Mouse (Mus musculus) retina, postnatal 1 day (tissue): ENCODE results near the gene Adgrg1.

Source experiments
- DNase-seq: peaks from one replicate; pipeline ENCODE4 v3.0.0-alpha.2; 2012

The Adgrg1 gene

DNA sequence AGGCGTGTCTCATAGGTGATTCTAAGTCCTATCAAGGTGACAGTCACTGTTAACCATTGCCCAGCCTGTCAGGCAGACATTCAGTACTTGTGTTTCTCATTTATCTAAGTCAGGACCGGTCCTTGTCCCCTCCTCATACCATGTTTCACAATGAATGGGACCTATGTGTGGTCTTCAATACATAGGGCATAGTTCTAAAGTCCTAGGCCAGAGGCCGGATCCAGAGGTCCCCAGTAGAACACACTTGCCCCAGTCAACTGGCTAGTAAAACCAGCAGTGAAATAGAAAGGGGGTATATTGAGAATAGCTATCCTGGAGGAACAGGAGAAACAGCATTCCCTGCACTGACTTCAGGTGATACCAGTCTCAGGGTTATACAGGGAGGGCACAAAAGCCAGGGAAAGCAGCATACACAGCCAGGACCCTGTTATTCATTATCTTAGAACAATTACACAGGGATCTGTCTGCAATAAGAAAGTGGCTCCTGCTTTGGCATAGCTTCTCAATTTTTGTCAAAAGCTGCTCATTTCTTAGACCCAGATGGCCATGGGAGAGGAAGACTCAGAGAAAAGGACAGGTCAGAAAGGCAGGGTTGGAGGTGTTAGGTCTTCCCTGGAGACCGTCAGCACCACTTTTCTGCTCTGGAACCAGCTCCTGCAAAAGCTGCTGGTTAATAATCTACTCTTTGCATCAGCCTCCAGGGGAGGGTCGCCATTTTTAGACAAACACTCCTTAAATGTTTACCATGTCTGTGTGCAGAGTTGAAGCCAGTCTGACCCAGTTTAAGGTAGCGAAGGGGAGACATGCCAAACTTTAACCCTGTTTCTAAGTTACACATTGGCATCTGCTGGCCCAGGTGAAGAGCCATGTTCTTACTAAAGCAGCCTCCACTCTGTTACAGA lies 67.6 kb downstream of the Adgrg1 start:
- DNase-seq = no peak

- DNase-seq = no peak
Measured at GRCm38 (mm10) chr8:95044811-95045210, 70.3 kb downstream of the Adgrg1 start.

GRCm38 (mm10) chr8:95046982-95047381 lies 72.4 kb downstream of the Adgrg1 start:
- no peak for DNase-seq

DNA sequence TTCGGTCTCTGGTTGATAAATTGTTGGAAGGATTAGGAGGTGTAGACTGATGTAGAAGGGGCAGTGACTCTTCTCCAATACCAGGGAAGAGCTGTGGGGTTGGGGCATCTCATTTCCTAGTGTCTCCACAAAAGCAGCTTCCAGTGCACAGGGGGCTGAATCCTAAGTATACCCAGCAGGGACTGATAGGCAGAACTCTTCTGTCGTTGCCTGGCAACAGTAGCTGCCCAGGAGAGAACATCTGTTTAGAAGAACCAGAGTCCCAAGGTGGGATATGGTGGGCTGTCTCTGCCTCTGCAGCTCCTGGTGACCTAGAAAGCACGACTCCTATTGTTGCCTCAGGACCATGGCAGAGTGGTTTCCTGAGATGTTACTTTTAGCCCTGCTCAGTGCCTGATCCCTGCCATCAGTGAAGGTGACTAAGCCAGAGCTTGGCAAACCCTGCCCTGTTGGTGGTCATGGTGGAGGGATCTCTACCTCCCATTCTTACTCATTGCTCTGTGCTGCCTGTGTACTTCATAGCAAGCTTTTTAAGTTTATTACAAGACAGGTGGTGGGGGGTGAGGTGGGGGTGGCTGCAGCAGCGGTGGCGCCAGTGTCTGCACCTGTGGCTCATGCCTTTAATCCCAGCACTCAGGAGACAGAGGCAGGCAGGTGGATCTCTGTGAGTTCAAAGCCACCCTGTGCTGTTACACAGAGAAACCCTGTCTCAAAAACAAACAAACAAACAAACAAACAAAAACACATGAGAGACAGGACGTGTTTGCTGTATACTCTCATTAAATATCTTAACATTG lies 73.5 kb downstream of the Adgrg1 start:
- no peak for DNase-seq

DNA sequence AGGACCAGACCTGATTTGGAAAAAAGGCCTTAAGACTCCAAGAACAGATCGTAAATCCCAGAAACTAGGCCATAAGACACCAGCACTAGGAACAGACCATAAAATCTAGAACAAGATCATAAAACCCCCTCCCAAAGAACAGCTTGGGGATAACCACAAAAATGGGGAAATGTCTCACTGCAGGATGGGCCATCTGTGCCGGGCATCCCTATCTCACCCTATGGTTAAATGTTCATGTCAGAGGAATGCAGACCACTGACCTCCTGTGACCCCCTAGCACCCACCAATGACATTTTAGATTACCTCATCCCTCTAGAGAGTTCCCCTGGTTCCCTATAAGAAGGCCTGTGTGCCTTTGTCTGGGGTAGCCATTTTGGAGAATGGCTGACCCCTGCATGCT lies 75.1 kb downstream of the Adgrg1 start:
- DNase-seq = no peak

DNA sequence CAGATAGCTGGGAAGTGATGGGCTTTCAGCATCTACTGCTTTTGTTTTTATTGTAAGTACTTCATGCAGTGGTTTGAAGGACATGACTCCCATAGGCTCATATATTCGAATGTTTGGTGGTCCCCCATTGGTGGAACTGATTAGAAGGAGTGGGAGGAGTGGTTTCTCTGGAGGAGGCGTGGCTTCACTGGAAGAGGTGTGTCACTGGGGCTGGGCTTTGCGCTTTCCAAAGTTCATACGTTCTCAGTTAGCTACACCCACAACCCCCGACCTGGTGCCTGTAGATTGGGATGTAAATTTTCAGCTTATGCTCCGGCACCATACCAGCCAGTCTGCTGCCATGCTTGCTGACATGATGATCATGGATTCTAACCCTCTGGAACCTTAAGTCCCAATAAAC lies 79.9 kb downstream of the Adgrg1 start:
- DNase-seq = no peak

GRCm38 (mm10) chr8:95054927-95055510 lies 80.5 kb downstream of the Adgrg1 start, which contains the start of gene Drc7:
TSS of gene Drc7 (plus strand) at chr8:95055103.
- peak; percentile 49 for DNase-seq

- DNase-seq = no peak
Measured at GRCm38 (mm10) chr8:95056414-95056813, 81.9 kb downstream of the Adgrg1 start.

- DNase-seq = no peak
Measured at GRCm38 (mm10) chr8:95058661-95059060, 84.1 kb downstream of the Adgrg1 start.

GRCm38 (mm10) chr8:95059812-95060533 lies 85.4 kb downstream of the Adgrg1 start:
- no peak for DNase-seq
